Mouse (Mus musculus): ENCODE results near the gene Fam57a.

DNA sequence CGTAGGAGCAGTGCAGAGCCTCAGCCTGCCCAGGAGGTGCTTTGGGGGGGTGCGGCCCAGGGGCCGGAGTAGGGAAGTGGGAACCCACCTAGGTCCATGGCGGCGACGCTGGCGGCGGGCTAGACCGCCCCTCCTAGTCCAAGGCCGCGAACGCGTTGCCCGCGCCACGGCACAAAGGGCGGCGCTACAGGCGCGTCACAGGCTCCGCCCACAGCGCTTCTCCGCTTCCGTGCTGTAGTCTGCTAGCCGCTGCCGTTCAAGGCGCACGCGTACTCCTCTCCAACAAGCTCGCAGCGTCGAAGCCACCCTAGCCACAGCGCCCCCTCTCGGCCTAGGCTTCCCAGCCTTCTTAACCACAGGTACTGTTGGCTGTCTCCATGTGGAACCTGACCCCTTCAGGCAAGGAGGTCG lies 37.9 kb downstream of the Fam57a start, which contains the start of the genes Dbil5 and Gemin4:
- peak; percentile 83 for TF ChIP-seq POLR2A (IDR thresholded peaks at IDR 0.05; ENCODE audit: low read depth, low read length)
- peak; percentile 94; the same call in 1 of the 2 replicates for TF ChIP-seq CTCF (IDR thresholded peaks at IDR 0.05; ENCODE audit: extremely low read depth, insufficient read depth, insufficient read length, insufficient replicate concordance)
